Mouse (Mus musculus): ENCODE results near the gene Gnb1. TPM values are rescaled to one million over a fixed set of nuclear protein-coding genes. Genes with fewer than 3 reads are reported as not detected.

Gnb1 gene
- polyA plus RNA-seq, 1 experiment from 2014 or later = 445 TPM

DNA sequence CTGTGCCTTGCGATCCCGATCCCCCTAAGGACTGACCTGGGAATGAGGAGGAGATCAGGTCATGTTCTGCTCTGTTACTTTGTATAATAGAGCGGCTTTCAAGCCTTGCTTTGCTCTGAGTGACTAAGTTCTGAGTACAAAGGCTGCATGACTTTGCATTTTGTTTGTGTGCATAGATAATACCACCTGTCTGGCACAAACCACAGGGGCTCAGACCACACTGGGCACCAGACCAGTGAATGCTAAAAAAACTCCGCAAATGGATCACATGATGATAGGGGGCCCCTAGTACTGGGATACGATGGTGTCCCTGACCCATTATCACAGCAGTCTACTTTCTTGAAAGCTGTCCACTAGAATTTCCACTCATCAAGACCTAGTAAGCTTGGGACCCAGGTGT, 105.4 kb downstream of the Gnb1 start:
- no peaks in the 10 kb centered on the region for H3K36me3 ChIP-seq (ENCODE audit: insufficient read depth, low read length)
- no peaks in the 10 kb centered on the region for H3K4me1 ChIP-seq (ENCODE audit: insufficient read depth, low read depth, low read length)
- TF ChIP-seq CTCF (IDR thresholded peaks at IDR 0.05) (no peak), EP300 (IDR thresholded peaks at IDR 0.05) (no peak)
- no peak overlapping the region for H3K4me2 ChIP-seq (replicated peaks; ENCODE audit: low read depth, low read length)
- H3K4me3 ChIP-seq (ENCODE audit: low read depth, low read length) = no peak overlapping the region
- H3K9me3 ChIP-seq (ENCODE audit: low read length) = no peaks in the 10 kb centered on the region
- no peaks in the 10 kb centered on the region for H3K27me3 ChIP-seq (replicated peaks; ENCODE audit: insufficient read depth, low read length)
- H3K9ac ChIP-seq (replicated peaks; ENCODE audit: low read depth) = no peak overlapping the region
- DNase-seq (ENCODE audit: low spot score) (no peak), ATAC-seq (no peak)
- WGBS = 74% methylated on average over 5 of the region's 5 CpGs
- H3K27ac ChIP-seq (ENCODE audit: low read length) = no peak overlapping the region

DNA sequence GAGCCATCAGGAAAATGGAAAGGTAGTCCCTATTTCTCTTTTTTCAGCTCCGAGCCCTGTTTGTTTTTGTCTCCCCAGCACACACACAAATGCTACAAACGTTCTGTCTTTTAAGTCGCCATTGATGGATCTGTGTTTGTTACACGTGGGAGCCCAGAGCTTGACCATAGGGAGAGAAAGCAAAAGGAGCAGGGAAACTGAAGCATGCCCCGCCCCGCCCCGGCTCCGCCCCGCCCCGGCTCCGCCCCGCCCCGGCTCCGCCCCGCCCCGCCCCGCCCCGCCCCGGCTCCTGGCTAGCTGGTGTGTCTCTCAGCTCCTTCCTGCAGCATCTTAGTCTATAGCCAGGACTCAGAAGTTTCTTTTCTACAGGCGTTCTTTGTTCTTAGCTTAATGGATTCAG, 107.4 kb downstream of the Gnb1 start:
- 16% methylated on average over 20 of the region's 20 CpGs for WGBS

GRCm38 (mm10) chr4:155599901-155600825, 109.0 kb downstream of the Gnb1 start:
- no peaks in the 10 kb centered on the region for H3K4me1 ChIP-seq (ENCODE audit: insufficient read depth, low read depth, low read length)
- 0 out of 2 replicates have a peak overlapping the region, but pooled peaks have one; percentile 8 for H3K9ac ChIP-seq (replicated peaks; ENCODE audit: low read depth)
- no peaks in the 10 kb centered on the region for H3K27me3 ChIP-seq (replicated peaks; ENCODE audit: insufficient read depth, low read length)
- peak overlapping the region; percentile 97 for H3K4me2 ChIP-seq (replicated peaks; ENCODE audit: low read depth, low read length)
- no peaks in the 10 kb centered on the region for H3K36me3 ChIP-seq (ENCODE audit: insufficient read depth, low read length)
- no peak for TF ChIP-seq EP300 (IDR thresholded peaks at IDR 0.05)
- no peak for TF ChIP-seq CTCF (IDR thresholded peaks at IDR 0.05)
- 76% methylated on average over 10 of the region's 11 CpGs for WGBS
- H3K4me3 ChIP-seq (ENCODE audit: low read depth, low read length) = peak overlapping the region; percentile 90; the same call in 1 of the 2 replicates
- ATAC-seq = no peak
- no peaks in the 10 kb centered on the region for H3K9me3 ChIP-seq (ENCODE audit: low read length)
- DNase-seq (ENCODE audit: low spot score) = no peak
- H3K27ac ChIP-seq (ENCODE audit: low read length) = peak overlapping the region; percentile 57

More for the DNA sequence above, 107.4 kb downstream of the Gnb1 start:
- Histone ChIP-seq H3K9ac (replicated peaks; ENCODE audit: low read depth) (no peak overlapping the region), H3K27ac (ENCODE audit: low read length) (no peak overlapping the region), H3K27me3 (replicated peaks; ENCODE audit: insufficient read depth, low read length) (no peaks in the 10 kb centered on the region), H3K9me3 (ENCODE audit: low read length) (no peaks in the 10 kb centered on the region), H3K4me3 (ENCODE audit: low read depth, low read length) (no peak overlapping the region), H3K36me3 (ENCODE audit: insufficient read depth, low read length) (no peaks in the 10 kb centered on the region), H3K4me1 (ENCODE audit: insufficient read depth, low read depth, low read length) (no peaks in the 10 kb centered on the region), H3K4me2 (replicated peaks; ENCODE audit: low read depth, low read length) (no peak overlapping the region)
- ATAC-seq = no peak
- no peak for DNase-seq (ENCODE audit: low spot score)
- TF ChIP-seq CTCF (IDR thresholded peaks at IDR 0.05) (no peak), EP300 (IDR thresholded peaks at IDR 0.05) (no peak)

DNA sequence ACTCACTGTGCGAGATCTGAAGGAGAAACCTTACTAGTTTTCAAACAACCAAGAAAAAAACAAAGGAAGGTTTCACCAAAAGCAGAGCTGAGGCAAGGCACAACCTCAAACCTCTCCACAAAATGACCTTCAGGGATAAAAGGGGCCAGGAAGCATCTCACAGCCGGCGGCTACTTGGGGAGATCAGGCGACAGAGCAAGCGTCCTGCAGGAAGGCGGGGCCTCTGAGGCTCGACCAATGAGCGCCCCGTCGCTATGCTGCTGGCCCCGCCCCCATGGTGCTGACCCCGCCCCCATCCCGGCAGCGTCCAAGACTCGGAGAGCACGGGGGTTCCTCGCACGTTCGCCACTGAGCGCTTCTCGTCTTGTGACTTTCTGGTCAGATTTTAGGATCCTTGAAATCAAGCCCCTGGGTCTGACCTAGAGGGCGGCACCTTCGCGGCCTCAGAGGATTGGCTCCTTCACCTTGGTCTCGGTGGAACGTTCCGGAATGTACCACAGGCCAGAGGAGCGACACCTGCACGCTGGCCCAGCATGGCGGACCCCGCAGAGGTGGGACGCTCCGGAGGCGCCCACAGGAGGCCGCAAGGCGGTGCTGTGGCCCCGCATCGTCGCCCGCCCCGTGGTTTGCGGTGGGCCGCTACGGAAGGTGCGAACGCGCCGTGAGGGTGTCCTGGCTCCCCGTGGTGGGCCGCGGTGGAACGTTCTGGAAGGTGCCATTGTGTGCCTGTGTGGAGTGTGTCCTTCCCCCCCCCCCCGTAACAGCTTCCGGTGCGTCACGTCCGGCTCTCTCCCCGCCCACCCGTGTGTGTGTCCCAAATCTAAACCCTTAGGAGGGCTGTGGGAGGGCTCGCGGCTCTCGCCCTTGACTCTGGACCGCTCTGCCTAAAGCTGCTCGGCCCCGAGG, 110.2 kb downstream of the Gnb1 start, which contains the start of gene Slc35e2:
Slc35e2 (plus strand) TSS at position 326 of the 906 bp plus-strand sequence.
- TF ChIP-seq EP300 (IDR thresholded peaks at IDR 0.05) (no peak), CTCF (IDR thresholded peaks at IDR 0.05) (peak; percentile 52)
- WGBS = under 1% methylated on average over 38 of the region's 65 CpGs
- H3K27ac ChIP-seq (ENCODE audit: low read length) = peak within 1 kb of the TSS; percentile 96
- peak within 1 kb of the TSS; percentile 97 for H3K4me2 ChIP-seq (replicated peaks; ENCODE audit: low read depth, low read length)
- H3K9ac ChIP-seq (replicated peaks; ENCODE audit: low read depth) = peak within 1 kb of the TSS; percentile 85
- H3K27me3 ChIP-seq (replicated peaks; ENCODE audit: insufficient read depth, low read length) = no peaks in the 10 kb centered on the region
- H3K9me3 ChIP-seq (ENCODE audit: low read length) = no peaks in the 10 kb centered on the region
- H3K36me3 ChIP-seq (ENCODE audit: insufficient read depth, low read length) = no peaks in the 10 kb centered on the region
- DNase-seq (ENCODE audit: low spot score) (peak; percentile 97), ATAC-seq (peak; percentile 96)
- H3K4me3 ChIP-seq (ENCODE audit: low read depth, low read length) = peak within 1 kb of the TSS; percentile 90
- no peaks in the 10 kb centered on the region for H3K4me1 ChIP-seq (ENCODE audit: insufficient read depth, low read depth, low read length)

DNA sequence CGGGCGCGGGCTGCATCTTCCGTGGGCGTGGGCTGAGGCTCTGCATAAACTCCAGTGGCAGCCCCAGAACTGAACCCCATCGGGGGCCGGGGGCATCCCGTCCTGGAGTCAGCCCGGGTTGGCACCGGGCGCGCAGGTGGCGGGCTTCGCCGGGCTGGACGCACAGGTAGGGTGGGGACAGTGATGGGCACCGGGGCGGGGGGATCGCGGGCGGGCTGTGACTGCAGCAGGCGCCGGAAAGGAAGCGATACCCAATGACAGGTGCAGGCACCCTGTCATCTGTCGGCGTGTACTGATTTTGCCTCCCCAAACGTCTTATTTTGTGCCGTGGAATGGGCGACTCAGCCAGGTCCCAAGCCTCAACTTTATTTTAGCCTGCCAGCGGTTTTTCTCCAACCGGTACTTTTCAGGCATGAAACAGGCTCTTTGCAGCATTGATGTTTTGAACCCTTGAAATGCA, 110.9 kb downstream of the Gnb1 start:
- 3% methylated on average over 30 of the region's 31 CpGs for WGBS
- no peak for ATAC-seq

GRCm38 (mm10) chr4:155602753-155603152, 111.6 kb downstream of the Gnb1 start:
- Histone ChIP-seq H3K9me3 (ENCODE audit: low read length) (no peaks in the 10 kb centered on the region), H3K27ac (ENCODE audit: low read length) (no peak overlapping the region), H3K4me2 (replicated peaks; ENCODE audit: low read depth, low read length) (no peak overlapping the region), H3K9ac (replicated peaks; ENCODE audit: low read depth) (no peak overlapping the region), H3K4me3 (ENCODE audit: low read depth, low read length) (no peak overlapping the region), H3K27me3 (replicated peaks; ENCODE audit: insufficient read depth, low read length) (no peaks in the 10 kb centered on the region), H3K4me1 (ENCODE audit: insufficient read depth, low read depth, low read length) (no peaks in the 10 kb centered on the region), H3K36me3 (ENCODE audit: insufficient read depth, low read length) (no peaks in the 10 kb centered on the region)
- no peak for ATAC-seq
- no peak for DNase-seq (ENCODE audit: low spot score)
- TF ChIP-seq CTCF (IDR thresholded peaks at IDR 0.05) (no peak), EP300 (IDR thresholded peaks at IDR 0.05) (no peak)
- 95% methylated on average over 1 of the region's 1 CpGs for WGBS

More for the DNA sequence above, 110.9 kb downstream of the Gnb1 start:
- Histone ChIP-seq H3K9me3 (ENCODE audit: low read length) (no peaks in the 10 kb centered on the region), H3K27ac (ENCODE audit: low read length) (peak overlapping the region; percentile 96), H3K9ac (replicated peaks; ENCODE audit: low read depth) (peak overlapping the region; percentile 85), H3K36me3 (ENCODE audit: insufficient read depth, low read length) (no peaks in the 10 kb centered on the region), H3K4me3 (ENCODE audit: low read depth, low read length) (peak overlapping the region; percentile 90), H3K4me2 (replicated peaks; ENCODE audit: low read depth, low read length) (peak overlapping the region; percentile 97), H3K27me3 (replicated peaks; ENCODE audit: insufficient read depth, low read length) (no peaks in the 10 kb centered on the region), H3K4me1 (ENCODE audit: insufficient read depth, low read depth, low read length) (no peaks in the 10 kb centered on the region)
- TF ChIP-seq CTCF (IDR thresholded peaks at IDR 0.05) (no peak), EP300 (IDR thresholded peaks at IDR 0.05) (no peak)
- no peak for DNase-seq (ENCODE audit: low spot score)

Measured in lung, postnatal 0 days (tissue).